Mouse (Mus musculus) ES-Bruce4 (cell line): ENCODE data around the gene Arl15.

Source experiments
- CTCF ChIP-seq: IDR thresholded peaks from one replicate; pipeline ENCODE4 v1.8.1; 2011; ENCODE audit warnings: low read depth, low read length
- POLR2A ChIP-seq: IDR thresholded peaks from one replicate; pipeline ENCODE4 v1.8.1; 2011; ENCODE audit warnings: low read length; ENCODE audit not compliant: insufficient read depth

DNA sequence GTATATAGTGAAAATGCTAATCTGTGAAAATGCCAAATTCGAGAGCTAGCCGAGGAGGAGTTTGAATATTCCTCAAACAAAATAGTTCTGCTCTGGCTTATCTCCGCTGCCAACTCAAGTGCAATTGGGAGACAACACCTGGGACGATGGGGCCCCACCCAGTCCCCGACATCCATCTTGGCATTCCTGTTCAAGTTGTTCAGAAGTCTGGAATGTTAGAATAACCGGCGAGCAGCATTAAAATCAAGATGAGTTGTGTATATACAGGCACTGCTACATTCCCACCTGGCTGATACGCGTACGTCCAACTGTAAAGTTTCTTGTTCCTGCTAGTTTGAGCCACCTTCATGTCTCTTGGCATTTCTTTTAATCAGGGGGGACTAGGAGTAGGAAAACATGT, 209.2 kb downstream of the Arl15 start:
- TF ChIP-seq CTCF: no peak
- TF ChIP-seq POLR2A: no peak
